Mouse (Mus musculus): ENCODE measurements around the gene Npas1. TPM values are rescaled to one million over a fixed set of nuclear protein-coding genes. Genes with fewer than 3 reads are reported as not detected.

The Npas1 gene
- polyA plus RNA-seq, 2 experiments, result not detected

DNA sequence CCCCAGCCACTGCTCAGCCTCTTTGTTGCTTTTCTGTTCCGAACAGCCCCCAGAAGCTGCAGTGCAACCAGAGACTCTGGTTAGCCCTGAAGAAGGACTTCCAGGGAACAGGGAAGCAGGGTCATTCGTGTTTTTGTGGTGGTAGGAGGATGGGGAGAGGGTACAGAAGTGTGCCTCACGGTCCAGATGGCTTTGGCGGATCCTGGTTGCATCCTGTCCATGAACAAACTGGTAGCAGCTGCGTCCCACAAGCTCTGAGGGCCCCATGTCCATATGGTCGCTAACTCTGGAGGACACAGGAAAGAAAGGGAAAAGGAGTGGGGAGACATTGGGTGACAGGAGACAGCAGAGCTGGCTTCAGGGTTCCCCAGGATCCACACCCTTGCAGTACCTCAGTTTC, 16.4 kb downstream of the Npas1 start:
- TF ChIP-seq CTCF (IDR thresholded peaks at IDR 0.05; ENCODE audit: low read depth), result no peak
- TF ChIP-seq EP300 (IDR thresholded peaks at IDR 0.05; ENCODE audit: low read depth), result no peak
- WGBS (ENCODE audit: insufficient replicate concordance), result 48% methylated on average over 6 of the region's 6 CpGs
- ATAC-seq (ENCODE audit: insufficient read depth) (no peak), DNase-seq (ENCODE audit: low read depth in 3 of 3, low spot score in 3 of 3) (no peak)
- no peak overlapping the region for H3K4me3 ChIP-seq (ENCODE audit: insufficient read depth in 1 of 2, low read depth in 2 of 2, low read length in 2 of 2)
- H3K27me3 ChIP-seq (ENCODE audit: control insufficient read depth, insufficient read depth, low read length), result no peaks in the 10 kb centered on the region
- no peaks in the 10 kb centered on the region for H3K9me3 ChIP-seq (ENCODE audit: control insufficient read depth, low read length)
- H3K36me3 ChIP-seq (replicated peaks; ENCODE audit: control insufficient read depth, insufficient read depth, low read depth), result no peaks in the 10 kb centered on the region
- H3K4me1 ChIP-seq (replicated peaks; ENCODE audit: control insufficient read depth in 2 of 2, insufficient read depth in 2 of 2, low read length in 1 of 2), result no peaks in the 10 kb centered on the region
- no peak overlapping the region for H3K27ac ChIP-seq
- H3K9ac ChIP-seq (replicated peaks), result no peak overlapping the region
- no peak overlapping the region for H3K4me2 ChIP-seq (ENCODE audit: low read depth)

- no peak for ATAC-seq (ENCODE audit: insufficient read depth)
- no peak overlapping the region for H3K4me3 ChIP-seq (ENCODE audit: insufficient read depth in 1 of 2, low read depth in 2 of 2, low read length in 2 of 2)
- no peaks in the 10 kb centered on the region for H3K9me3 ChIP-seq (ENCODE audit: control insufficient read depth, low read length)
- 50% methylated on average over 13 of the region's 13 CpGs for WGBS (ENCODE audit: insufficient replicate concordance)
- no peaks in the 10 kb centered on the region for H3K36me3 ChIP-seq (replicated peaks; ENCODE audit: control insufficient read depth, insufficient read depth, low read depth)
- H3K9ac ChIP-seq (replicated peaks), result no peak overlapping the region
- H3K4me1 ChIP-seq (replicated peaks; ENCODE audit: control insufficient read depth in 2 of 2, insufficient read depth in 2 of 2, low read length in 1 of 2), result no peaks in the 10 kb centered on the region
- no peak for TF ChIP-seq CTCF (IDR thresholded peaks at IDR 0.05; ENCODE audit: low read depth)
- TF ChIP-seq EP300 (IDR thresholded peaks at IDR 0.05; ENCODE audit: low read depth), result no peak
- H3K27me3 ChIP-seq (ENCODE audit: control insufficient read depth, insufficient read depth, low read length), result no peaks in the 10 kb centered on the region
- H3K4me2 ChIP-seq (ENCODE audit: low read depth), result no peak overlapping the region
- DNase-seq (ENCODE audit: low read depth in 3 of 3, low spot score in 3 of 3), result no peak
- no peak overlapping the region for H3K27ac ChIP-seq
These were observed 17.0 kb downstream of the Npas1 start for GRCm38 (mm10) chr7:16460566-16460965.

DNA sequence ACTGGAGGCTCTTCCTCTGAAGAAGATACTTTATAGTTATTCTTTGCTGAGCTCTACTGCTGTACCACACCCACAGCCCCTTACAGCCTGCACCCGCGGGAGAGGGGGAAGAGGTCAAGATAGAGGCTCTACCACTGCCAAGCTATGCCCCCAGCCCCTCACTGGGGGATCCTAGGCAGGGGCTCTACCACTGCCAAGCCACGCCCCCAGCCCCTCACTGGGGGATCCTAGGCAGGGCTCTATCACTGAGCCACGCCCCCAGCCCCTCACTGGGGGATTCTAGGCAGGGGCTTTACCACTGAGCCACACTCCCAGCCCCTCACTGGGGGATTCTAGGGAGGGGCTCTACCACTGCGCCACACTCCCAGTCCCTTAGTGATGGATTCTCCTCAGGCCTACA, 21.2 kb downstream of the Npas1 start:
- no peaks in the 10 kb centered on the region for H3K27me3 ChIP-seq (ENCODE audit: control insufficient read depth, insufficient read depth, low read length)
- H3K4me3 ChIP-seq (ENCODE audit: insufficient read depth in 1 of 2, low read depth in 2 of 2, low read length in 2 of 2), result no peak overlapping the region
- H3K4me1 ChIP-seq (replicated peaks; ENCODE audit: control insufficient read depth in 2 of 2, insufficient read depth in 2 of 2, low read length in 1 of 2), result peaks cover 7 to 16% of the 10 kb centered on the region in 2 experiments
- DNase-seq (ENCODE audit: low read depth in 3 of 3, low spot score in 3 of 3) (no peak), ATAC-seq (ENCODE audit: insufficient read depth) (no peak)
- H3K9me3 ChIP-seq (ENCODE audit: control insufficient read depth, low read length), result no peaks in the 10 kb centered on the region
- H3K4me2 ChIP-seq (ENCODE audit: low read depth), result no peak overlapping the region
- no peak overlapping the region for H3K9ac ChIP-seq (replicated peaks)
- 79% methylated on average over 5 of the region's 5 CpGs for WGBS (ENCODE audit: insufficient replicate concordance)
- H3K27ac ChIP-seq, result no peak overlapping the region
- no peak for TF ChIP-seq EP300 (IDR thresholded peaks at IDR 0.05; ENCODE audit: low read depth)
- TF ChIP-seq CTCF (IDR thresholded peaks at IDR 0.05; ENCODE audit: low read depth), result no peak
- no peaks in the 10 kb centered on the region for H3K36me3 ChIP-seq (replicated peaks; ENCODE audit: control insufficient read depth, insufficient read depth, low read depth)

GRCm38 (mm10) chr7:16455016-16455415, 22.5 kb downstream of the Npas1 start:
- Histone ChIP-seq H3K4me2 (ENCODE audit: low read depth) (no peak overlapping the region), H3K4me3 (ENCODE audit: insufficient read depth in 1 of 2, low read depth in 2 of 2, low read length in 2 of 2) (no peak overlapping the region), H3K9me3 (ENCODE audit: control insufficient read depth, low read length) (no peaks in the 10 kb centered on the region), H3K27ac (no peak overlapping the region), H3K27me3 (ENCODE audit: control insufficient read depth, insufficient read depth, low read length) (no peaks in the 10 kb centered on the region), H3K9ac (replicated peaks) (no peak overlapping the region), H3K36me3 (replicated peaks; ENCODE audit: control insufficient read depth, insufficient read depth, low read depth) (no peaks in the 10 kb centered on the region), H3K4me1 (replicated peaks; ENCODE audit: control insufficient read depth in 2 of 2, insufficient read depth in 2 of 2, low read length in 1 of 2) (peaks cover 7 to 16% of the 10 kb centered on the region in 2 experiments)
- TF ChIP-seq EP300 (IDR thresholded peaks at IDR 0.05; ENCODE audit: low read depth) (no peak), CTCF (IDR thresholded peaks at IDR 0.05; ENCODE audit: low read depth) (no peak)
- 80% methylated on average over 14 of the region's 14 CpGs for WGBS (ENCODE audit: insufficient replicate concordance)
- ATAC-seq (ENCODE audit: insufficient read depth), result no peak
- no peak for DNase-seq (ENCODE audit: low read depth in 3 of 3, low spot score in 3 of 3)

DNA sequence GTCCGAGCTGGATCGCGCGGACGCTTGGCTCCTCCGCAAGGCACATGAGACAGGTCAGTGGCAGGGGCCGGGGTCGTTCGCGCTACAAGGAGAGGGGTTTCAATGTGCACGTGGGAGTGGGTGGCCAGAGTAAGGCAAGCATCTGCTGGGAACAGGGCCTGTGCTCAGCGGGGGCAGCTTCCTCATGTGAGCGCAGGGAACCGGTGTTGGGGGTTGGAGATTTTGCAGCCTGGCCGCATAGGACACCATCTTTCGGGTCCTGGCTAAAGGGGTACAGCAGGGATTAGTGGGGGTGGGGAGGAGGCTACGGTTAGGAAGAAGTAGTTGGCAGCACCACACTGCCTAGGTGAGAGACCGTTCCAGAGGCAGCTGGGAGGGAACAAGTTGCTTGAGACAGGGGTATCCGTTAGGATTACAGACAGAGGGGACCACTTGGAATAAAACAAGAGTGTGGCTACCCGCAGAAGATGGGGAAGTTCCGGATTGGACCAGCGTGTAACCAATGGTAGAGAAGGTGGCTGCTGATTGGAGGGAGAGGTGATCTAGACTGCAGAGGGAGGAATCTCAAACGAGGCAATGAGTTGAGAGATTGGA, 24.3 kb downstream of the Npas1 start:
- no peak for TF ChIP-seq EP300 (IDR thresholded peaks at IDR 0.05; ENCODE audit: low read depth)
- TF ChIP-seq CTCF (IDR thresholded peaks at IDR 0.05; ENCODE audit: low read depth), result no peak
- peak overlapping the region; percentile 47 for H3K9ac ChIP-seq (replicated peaks)
- DNase-seq (ENCODE audit: low read depth in 3 of 3, low spot score in 3 of 3), result peak; percentile 41 to 58 (median 47)
- H3K27me3 ChIP-seq (ENCODE audit: control insufficient read depth, insufficient read depth, low read length), result no peaks in the 10 kb centered on the region
- no peak overlapping the region for H3K27ac ChIP-seq
- under 1% methylated on average over 23 of the region's 23 CpGs for WGBS (ENCODE audit: insufficient replicate concordance)
- no peaks in the 10 kb centered on the region for H3K9me3 ChIP-seq (ENCODE audit: control insufficient read depth, low read length)
- peak overlapping the region; percentile 80 for H3K4me2 ChIP-seq (ENCODE audit: low read depth)
- H3K4me1 ChIP-seq (replicated peaks; ENCODE audit: control insufficient read depth in 2 of 2, insufficient read depth in 2 of 2, low read length in 1 of 2), result peaks cover 7 to 16% of the 10 kb centered on the region in 2 experiments
- ATAC-seq (ENCODE audit: insufficient read depth), result peak; percentile 39; the same call in 1 of the 2 replicates
- no peaks in the 10 kb centered on the region for H3K36me3 ChIP-seq (replicated peaks; ENCODE audit: control insufficient read depth, insufficient read depth, low read depth)
- H3K4me3 ChIP-seq (ENCODE audit: insufficient read depth in 1 of 2, low read depth in 2 of 2, low read length in 2 of 2), result peak overlapping the region; percentile 61 to 65
